20 mouse cellular contexts compared by ENCODE assay signal in genomic region chr4:151372855-151373566, GRCm38 (mm10).
"Had no signal": no experiment of that assay in that cellular context is flagged by ENCODE, and none has a peak within 500 bp of the region (broad histone marks: within the 10 kb centered on the region; RNA-seq: fewer than 3 reads in every experiment).

No protein-coding gene starts in this region.

- H3K36me3 ChIP-seq: hindbrain, embryonic 15.5 days; limb, embryonic 10.5 days; limb, embryonic 13.5 days; midbrain, embryonic 12.5 days; neural tube, embryonic 13.5 days; stomach, embryonic 15.5 days had no signal

- H3K4me2 ChIP-seq: hindbrain, embryonic 15.5 days; limb, embryonic 13.5 days; midbrain, embryonic 12.5 days; neural tube, embryonic 13.5 days; stomach, embryonic 15.5 days had no signal

- H3K27ac ChIP-seq: hindbrain, embryonic 15.5 days; kidney, postnatal 0 days; layer of hippocampus, adult 2 months; limb, embryonic 10.5 days; limb, embryonic 13.5 days; macrophage; midbrain, embryonic 12.5 days; neural tube, embryonic 13.5 days; stomach, embryonic 15.5 days had no signal

- ATAC-seq: intestine, postnatal 0 days; midbrain, embryonic 16.5 days had no signal

- DNase-seq: kidney, adult 2 months; kidney, postnatal 25 days; layer of hippocampus, adult 9-11 months; retina, postnatal 1 day; right cerebral cortex, postnatal 25 days; spleen, adult 18-20 months; thymus, adult 18-20 months; thymus, postnatal 4 days had no signal

- H3K9ac ChIP-seq: hindbrain, embryonic 15.5 days; limb, embryonic 13.5 days; midbrain, embryonic 12.5 days; neural tube, embryonic 13.5 days; stomach, embryonic 15.5 days had no signal

- H3K4me3 ChIP-seq: hindbrain, embryonic 15.5 days; layer of hippocampus, adult 2 months; limb, embryonic 10.5 days; limb, embryonic 13.5 days; midbrain, embryonic 12.5 days; myocyte; neural tube, embryonic 13.5 days; stomach, embryonic 15.5 days had no signal

- H3K4me1 ChIP-seq: limb, embryonic 13.5 days; midbrain, embryonic 12.5 days; stomach, embryonic 15.5 days had no signal

- H3K27me3 ChIP-seq: hindbrain, embryonic 15.5 days; neural tube, embryonic 13.5 days; stomach, embryonic 15.5 days had no signal

- H3K9me3 ChIP-seq: hindbrain, embryonic 15.5 days; limb, embryonic 10.5 days; limb, embryonic 13.5 days; midbrain, embryonic 12.5 days; neural tube, embryonic 13.5 days; stomach, embryonic 15.5 days had no signal
